Mouse (Mus musculus) forebrain, embryonic 11.5 days (tissue): ENCODE measurements at regions not wholly inside any gene's neighbourhood (a gene's known extent, or its start where the extent isn't known, plus 50 kb on each side); places are given as distances from the start of the nearest gene placed in this dataset.

Source experiments
- ATAC-seq: fragments of 200-750 bp; cut with Nextera tagmentation; replicated peaks from 2 replicates; pipeline ENCODE4 v1.8.0; 2017; ENCODE audit warnings: moderate TSS enrichment; ENCODE audit not compliant: low FRiP score
- DNase-seq: peaks from one replicate; pipeline ENCODE4 v3.0.0-alpha.2; 2017; ENCODE audit warnings: low spot score
- H3K27ac ChIP-seq: fragments of 300-500 bp; sonication (generic); 2 replicates; pipeline ENCODE4 v1.5.1; 2014; ENCODE audit warnings: low read depth, low read length
- H3K27me3 ChIP-seq: fragments of 300-500 bp; sonication (generic); 2 replicates; pipeline ENCODE4 v1.6.1; 2014; ENCODE audit warnings: mild to moderate bottlenecking, low read length, mixed read lengths; ENCODE audit not compliant: control insufficient read depth, insufficient read depth
- H3K36me3 ChIP-seq: fragments of 300-500 bp; sonication (generic); 2 replicates; pipeline ENCODE4 v1.6.1; 2014; ENCODE audit warnings: mild to moderate bottlenecking, low read length, moderate library complexity, mixed read lengths; ENCODE audit not compliant: control insufficient read depth, insufficient read depth
- H3K4me1 ChIP-seq: fragments of 300-500 bp; sonication (generic); replicated peaks from 2 replicates; pipeline ENCODE4 v1.6.1; 2014; ENCODE audit warnings: low read length, mixed read lengths; ENCODE audit not compliant: control insufficient read depth, insufficient read depth
- H3K4me2 ChIP-seq: fragments of 300-500 bp; sonication (generic); 2 replicates; pipeline ENCODE4 v1.6.1; 2014; ENCODE audit warnings: low read depth, mild to moderate bottlenecking, low read length, moderate library complexity, mixed read lengths; ENCODE audit not compliant: severe bottlenecking
- H3K4me3 ChIP-seq: fragments of 300-500 bp; sonication (generic); 2 replicates; pipeline ENCODE4 v1.5.1; 2014; ENCODE audit warnings: low read depth, low read length
- H3K9ac ChIP-seq: fragments of 300-500 bp; sonication (generic); 2 replicates; pipeline ENCODE4 v1.6.1; 2014; ENCODE audit warnings: low read length
- H3K9me3 ChIP-seq: fragments of 300-500 bp; sonication (generic); 2 replicates; pipeline ENCODE4 v1.6.1; 2016; ENCODE audit warnings: low read length, mixed read lengths; ENCODE audit not compliant: control insufficient read depth
- WGBS: fragments of 180-500 bp; shearing (Covaris S2); extraction: QIAGEN DNeasy Blood & Tissue Kit; methylation state at CpG from one replicate; pipeline ENCODE4 v1.1.7; 2014; 5-methylcytosine and 5-hydroxymethylcytosine counted together

- Histone ChIP-seq H3K9me3 (no peaks in the 10 kb centered on the region), H3K27me3 (no peaks in the 10 kb centered on the region), H3K4me1 (no peaks in the 10 kb centered on the region), H3K27ac (no peak overlapping the region), H3K36me3 (no peaks in the 10 kb centered on the region), H3K4me3 (no peak overlapping the region), H3K9ac (no peak overlapping the region), H3K4me2 (no peak overlapping the region)
- 66% methylated on average over 1 of the region's 1 CpGs for WGBS
- ATAC-seq (no peak), DNase-seq (no peak)
Measured at GRCm38 (mm10) chr15:63479270-63479805, 365.6 kb downstream of the Gsdmc2 start.

- 88% methylated on average over 1 of the region's 1 CpGs for WGBS
- Histone ChIP-seq H3K9ac (no peak overlapping the region), H3K4me2 (no peak overlapping the region), H3K36me3 (no peaks in the 10 kb centered on the region), H3K4me3 (no peak overlapping the region), H3K27me3 (no peaks in the 10 kb centered on the region), H3K9me3 (no peaks in the 10 kb centered on the region), H3K4me1 (no peaks in the 10 kb centered on the region), H3K27ac (no peak overlapping the region)
- ATAC-seq = no peak
- no peak for DNase-seq
Measured at GRCm38 (mm10) chr15:63466916-63467315, 378.1 kb downstream of the Gsdmc2 start.

GRCm38 (mm10) chr15:63452529-63452928 lies 392.4 kb downstream of the Gsdmc2 start:
- no peak overlapping the region for H3K4me3 ChIP-seq
- WGBS = 96% methylated on average over 3 of the region's 3 CpGs
- DNase-seq = no peak
- no peaks in the 10 kb centered on the region for H3K36me3 ChIP-seq
- no peak overlapping the region for H3K27ac ChIP-seq
- H3K4me1 ChIP-seq = no peaks in the 10 kb centered on the region
- no peak overlapping the region for H3K4me2 ChIP-seq
- no peak overlapping the region for H3K9ac ChIP-seq
- ATAC-seq = no peak
- no peaks in the 10 kb centered on the region for H3K27me3 ChIP-seq
- H3K9me3 ChIP-seq = no peaks in the 10 kb centered on the region

- WGBS = 53% methylated on average over 4 of the region's 4 CpGs
- DNase-seq = no peak
- H3K27ac ChIP-seq = no peak overlapping the region
Measured at GRCm38 (mm10) chr15:63446288-63446687, 398.7 kb downstream of the Gsdmc2 start.

GRCm38 (mm10) chr15:63445016-63445415 lies 400.0 kb downstream of the Gsdmc2 start:
- ATAC-seq = no peak
- no peak overlapping the region for H3K4me2 ChIP-seq
- no peaks in the 10 kb centered on the region for H3K4me1 ChIP-seq
- 89% methylated on average over 4 of the region's 4 CpGs for WGBS
- no peak overlapping the region for H3K4me3 ChIP-seq
- no peaks in the 10 kb centered on the region for H3K36me3 ChIP-seq
- no peak overlapping the region for H3K27ac ChIP-seq
- no peaks in the 10 kb centered on the region for H3K27me3 ChIP-seq
- no peak for DNase-seq
- H3K9ac ChIP-seq = no peak overlapping the region
- no peaks in the 10 kb centered on the region for H3K9me3 ChIP-seq

More at GRCm38 (mm10) chr15:63446288-63446687, 398.7 kb downstream of the Gsdmc2 start:
- no peaks in the 10 kb centered on the region for H3K9me3 ChIP-seq
- H3K4me2 ChIP-seq = no peak overlapping the region
- H3K4me3 ChIP-seq = no peak overlapping the region
- H3K9ac ChIP-seq = no peak overlapping the region
- H3K36me3 ChIP-seq = no peaks in the 10 kb centered on the region
- H3K27me3 ChIP-seq = no peaks in the 10 kb centered on the region
- H3K4me1 ChIP-seq = no peaks in the 10 kb centered on the region
- no peak for ATAC-seq

- ATAC-seq (no peak), DNase-seq (no peak)
- H3K4me1 ChIP-seq = no peaks in the 10 kb centered on the region
- no peak overlapping the region for H3K4me3 ChIP-seq
- H3K36me3 ChIP-seq = no peaks in the 10 kb centered on the region
- H3K4me2 ChIP-seq = no peak overlapping the region
- no peaks in the 10 kb centered on the region for H3K9me3 ChIP-seq
- WGBS = 82% methylated on average over 6 of the region's 6 CpGs
- no peak overlapping the region for H3K27ac ChIP-seq
- no peaks in the 10 kb centered on the region for H3K27me3 ChIP-seq
- no peak overlapping the region for H3K9ac ChIP-seq
Measured at GRCm38 (mm10) chr15:63442146-63442780, 402.7 kb downstream of the Gsdmc2 start.

GRCm38 (mm10) chr15:63412649-63413048 lies 432.3 kb downstream of the Gsdmc2 start:
- H3K36me3 ChIP-seq = no peaks in the 10 kb centered on the region
- H3K27ac ChIP-seq = no peak overlapping the region
- no peak overlapping the region for H3K4me2 ChIP-seq
- H3K27me3 ChIP-seq = no peaks in the 10 kb centered on the region
- no peak overlapping the region for H3K4me3 ChIP-seq
- H3K9me3 ChIP-seq = no peaks in the 10 kb centered on the region
- DNase-seq = no peak
- WGBS = 89% methylated on average over 4 of the region's 4 CpGs
- no peak overlapping the region for H3K9ac ChIP-seq
- ATAC-seq = no peak
- no peaks in the 10 kb centered on the region for H3K4me1 ChIP-seq

- DNase-seq = no peak
- no peaks in the 10 kb centered on the region for H3K36me3 ChIP-seq
- H3K9ac ChIP-seq = no peak overlapping the region
- no peak overlapping the region for H3K4me2 ChIP-seq
- 96% methylated on average over 3 of the region's 3 CpGs for WGBS
- H3K27me3 ChIP-seq = no peaks in the 10 kb centered on the region
- H3K27ac ChIP-seq = no peak overlapping the region
- no peaks in the 10 kb centered on the region for H3K4me1 ChIP-seq
- ATAC-seq = no peak
- no peak overlapping the region for H3K4me3 ChIP-seq
- no peaks in the 10 kb centered on the region for H3K9me3 ChIP-seq
Measured at GRCm38 (mm10) chr15:63411771-63412118, 433.2 kb downstream of the Gsdmc2 start.
